Mouse (Mus musculus) intestine, embryonic 15.5 days (tissue): ENCODE data around the gene Vegfd. TPM values are rescaled to one million over a fixed set of nuclear protein-coding genes. Genes with fewer than 3 reads are reported as not detected.
A peak's percentile ranks its signal among the peaks of the same experiment; 100 is the strongest.

ENCODE experiments used
- ATAC-seq: fragments of 200-750 bp; cut with Nextera tagmentation; 2 replicates; pipeline ENCODE4 v1.8.0; 2017; ENCODE audit warnings: moderate TSS enrichment, moderate library complexity
- H3K27ac ChIP-seq: fragments of 300-500 bp; sonication (generic); 2 replicates; pipeline ENCODE4 v1.5.1; 2015; ENCODE audit warnings: mild to moderate bottlenecking, inconsistent platforms
- H3K27me3 ChIP-seq: fragments of 300-500 bp; sonication (generic); replicated peaks from 2 replicates; pipeline ENCODE4 v1.6.1; 2015; ENCODE audit warnings: inconsistent platforms
- H3K36me3 ChIP-seq: fragments of 300-500 bp; sonication (generic); 2 replicates; pipeline ENCODE4 v1.6.1; 2015; ENCODE audit warnings: inconsistent platforms
- H3K4me1 ChIP-seq: fragments of 300-500 bp; sonication (generic); replicated peaks from 2 replicates; pipeline ENCODE4 v1.6.1; 2015; ENCODE audit warnings: inconsistent platforms
- H3K4me2 ChIP-seq: fragments of 300-500 bp; sonication (generic); replicated peaks from 2 replicates; pipeline ENCODE4 v1.6.1; 2015; ENCODE audit warnings: mild to moderate bottlenecking, inconsistent platforms
- H3K4me3 ChIP-seq: fragments of 300-500 bp; sonication (generic); replicated peaks from 2 replicates; pipeline ENCODE4 v1.5.1; 2015; ENCODE audit warnings: inconsistent platforms
- H3K9ac ChIP-seq: fragments of 300-500 bp; sonication (generic); 2 replicates; pipeline ENCODE4 v1.6.1; 2015; ENCODE audit warnings: inconsistent platforms
- H3K9me3 ChIP-seq: fragments of 300-500 bp; sonication (generic); 2 replicates; pipeline ENCODE4 v1.6.1; 2016; ENCODE audit warnings: inconsistent platforms
- WGBS: fragments of 180-500 bp; shearing (Covaris S2); methylation state at CpG from one replicate; pipeline ENCODE4 v1.1.7; 2015; 5-methylcytosine and 5-hydroxymethylcytosine counted together
- polyA plus RNA-seq: library from polyadenylated mRNA; unstranded; fragments of >200 nt; fragmentation: Nextera tagmentation; extraction: Ambion mirVana; gene quantifications from 2 replicates; pipeline ENCODE4 v1.2.1, GENCODE M21; 2015

Gene Vegfd
- polyA plus RNA-seq, 1 experiment from 2014 or later, result 2.2 TPM

GRCm38 (mm10) chrX:164427295-164427694 is 54.1 kb downstream of the Vegfd start:
- H3K27me3 ChIP-seq, result no peaks in the 10 kb centered on the region
- ATAC-seq, result peak; percentile 90
- H3K36me3 ChIP-seq, result no peaks in the 10 kb centered on the region
- H3K27ac ChIP-seq, result no peak overlapping the region
- H3K9me3 ChIP-seq, result no peaks in the 10 kb centered on the region
- H3K4me1 ChIP-seq, result no peaks in the 10 kb centered on the region
- H3K9ac ChIP-seq, result no peak overlapping the region
- H3K4me3 ChIP-seq, result no peak overlapping the region
- 72% methylated on average over 4 of the region's 4 CpGs for WGBS
- no peak overlapping the region for H3K4me2 ChIP-seq

- H3K4me2 ChIP-seq, result no peak overlapping the region
- H3K27me3 ChIP-seq, result no peaks in the 10 kb centered on the region
- no peak overlapping the region for H3K4me3 ChIP-seq
- 77% methylated on average over 2 of the region's 2 CpGs for WGBS
- H3K36me3 ChIP-seq, result no peaks in the 10 kb centered on the region
- H3K9ac ChIP-seq, result no peak overlapping the region
- ATAC-seq, result no peak
- H3K4me1 ChIP-seq, result no peaks in the 10 kb centered on the region
- no peak overlapping the region for H3K27ac ChIP-seq
- H3K9me3 ChIP-seq, result no peaks in the 10 kb centered on the region
Observed at GRCm38 (mm10) chrX:164428224-164428623, 55.0 kb downstream of the Vegfd start.

GRCm38 (mm10) chrX:164430621-164431020 is 57.4 kb downstream of the Vegfd start:
- no peak overlapping the region for H3K9ac ChIP-seq
- no peaks in the 10 kb centered on the region for H3K27me3 ChIP-seq
- no peak overlapping the region for H3K4me2 ChIP-seq
- WGBS, result 65% methylated on average over 6 of the region's 6 CpGs
- ATAC-seq, result no peak
- no peak overlapping the region for H3K4me3 ChIP-seq
- no peaks in the 10 kb centered on the region for H3K4me1 ChIP-seq
- no peaks in the 10 kb centered on the region for H3K36me3 ChIP-seq
- H3K27ac ChIP-seq, result no peak overlapping the region
- H3K9me3 ChIP-seq, result no peaks in the 10 kb centered on the region

GRCm38 (mm10) chrX:164431133-164431532 is 58.0 kb downstream of the Vegfd start:
- no peak overlapping the region for H3K4me2 ChIP-seq
- no peak overlapping the region for H3K4me3 ChIP-seq
- 0 out of 2 replicates have a peak, but pooled peaks have one; percentile 32 for ATAC-seq
- H3K27ac ChIP-seq, result no peak overlapping the region
- no peaks in the 10 kb centered on the region for H3K36me3 ChIP-seq
- H3K9ac ChIP-seq, result no peak overlapping the region
- no peaks in the 10 kb centered on the region for H3K4me1 ChIP-seq
- H3K9me3 ChIP-seq, result no peaks in the 10 kb centered on the region
- WGBS, result 69% methylated on average over 2 of the region's 2 CpGs
- H3K27me3 ChIP-seq, result no peaks in the 10 kb centered on the region

- Histone ChIP-seq H3K36me3 (no peaks in the 10 kb centered on the region), H3K4me1 (no peaks in the 10 kb centered on the region), H3K4me3 (no peak overlapping the region), H3K27ac (no peak overlapping the region), H3K27me3 (no peaks in the 10 kb centered on the region), H3K9me3 (no peaks in the 10 kb centered on the region), H3K9ac (no peak overlapping the region), H3K4me2 (no peak overlapping the region)
- 0 out of 2 replicates have a peak, but pooled peaks have one; percentile 11 for ATAC-seq
- WGBS, result 83% methylated on average over 6 of the region's 6 CpGs
Observed at GRCm38 (mm10) chrX:164431541-164431940, 58.4 kb downstream of the Vegfd start.

GRCm38 (mm10) chrX:164432682-164433081 is 59.5 kb downstream of the Vegfd start:
- H3K9me3 ChIP-seq, result no peaks in the 10 kb centered on the region
- no peak overlapping the region for H3K4me3 ChIP-seq
- H3K9ac ChIP-seq, result no peak overlapping the region
- no peak overlapping the region for H3K27ac ChIP-seq
- H3K4me2 ChIP-seq, result no peak overlapping the region
- no peaks in the 10 kb centered on the region for H3K4me1 ChIP-seq
- H3K36me3 ChIP-seq, result no peaks in the 10 kb centered on the region
- ATAC-seq, result no peak
- 95% methylated on average over 9 of the region's 9 CpGs for WGBS
- no peaks in the 10 kb centered on the region for H3K27me3 ChIP-seq

GRCm38 (mm10) chrX:164436709-164437108 is 63.5 kb downstream of the Vegfd start, which contains the start of gene Asb11:
Gene Asb11, plus strand, starts transcription at chrX:164436994.
- Histone ChIP-seq H3K4me1 (no peaks in the 10 kb centered on the region), H3K27ac (no peak within 1 kb of the TSS), H3K4me3 (no peak within 1 kb of the TSS), H3K36me3 (no peaks in the 10 kb centered on the region), H3K9me3 (no peaks in the 10 kb centered on the region), H3K27me3 (no peaks in the 10 kb centered on the region), H3K4me2 (no peak within 1 kb of the TSS), H3K9ac (no peak within 1 kb of the TSS)
- 54% methylated on average over 8 of the region's 8 CpGs for WGBS
- peak; percentile 88 for ATAC-seq

- Histone ChIP-seq H3K9me3 (no peaks in the 10 kb centered on the region), H3K4me1 (no peaks in the 10 kb centered on the region), H3K27me3 (no peaks in the 10 kb centered on the region), H3K4me2 (no peak overlapping the region), H3K9ac (no peak overlapping the region), H3K27ac (no peak overlapping the region), H3K36me3 (no peaks in the 10 kb centered on the region), H3K4me3 (no peak overlapping the region)
- ATAC-seq, result no peak
- 83% methylated on average over 7 of the region's 7 CpGs for WGBS
Observed at GRCm38 (mm10) chrX:164439462-164439861, 66.3 kb downstream of the Vegfd start.

- H3K27me3 ChIP-seq, result no peaks in the 10 kb centered on the region
- H3K4me1 ChIP-seq, result no peaks in the 10 kb centered on the region
- 60% methylated on average over 2 of the region's 2 CpGs for WGBS
- H3K9ac ChIP-seq, result no peak overlapping the region
- no peak for ATAC-seq
- no peaks in the 10 kb centered on the region for H3K9me3 ChIP-seq
- H3K27ac ChIP-seq, result no peak overlapping the region
- H3K36me3 ChIP-seq, result no peaks in the 10 kb centered on the region
- H3K4me3 ChIP-seq, result no peak overlapping the region
- no peak overlapping the region for H3K4me2 ChIP-seq
Observed at GRCm38 (mm10) chrX:164440140-164440539, 67.0 kb downstream of the Vegfd start.

GRCm38 (mm10) chrX:164440703-164441102 is 67.5 kb downstream of the Vegfd start:
- H3K9me3 ChIP-seq, result no peaks in the 10 kb centered on the region
- WGBS, result 81% methylated on average over 3 of the region's 3 CpGs

GRCm38 (mm10) chrX:164441306-164441705 is 68.1 kb downstream of the Vegfd start:
- Histone ChIP-seq H3K4me2 (no peak overlapping the region), H3K4me1 (no peaks in the 10 kb centered on the region), H3K27ac (no peak overlapping the region), H3K27me3 (no peaks in the 10 kb centered on the region), H3K4me3 (no peak overlapping the region), H3K9me3 (no peaks in the 10 kb centered on the region), H3K36me3 (no peaks in the 10 kb centered on the region), H3K9ac (no peak overlapping the region)
- 68% methylated on average over 3 of the region's 3 CpGs for WGBS
- no peak for ATAC-seq

More at GRCm38 (mm10) chrX:164440703-164441102, 67.5 kb downstream of the Vegfd start:
- ATAC-seq, result no peak
- Histone ChIP-seq H3K4me2 (no peak overlapping the region), H3K36me3 (no peaks in the 10 kb centered on the region), H3K4me1 (no peaks in the 10 kb centered on the region), H3K9ac (no peak overlapping the region), H3K27ac (no peak overlapping the region), H3K4me3 (no peak overlapping the region), H3K27me3 (no peaks in the 10 kb centered on the region)

GRCm38 (mm10) chrX:164445601-164446000 is 72.4 kb downstream of the Vegfd start:
- no peaks in the 10 kb centered on the region for H3K27me3 ChIP-seq
- WGBS, result 73% methylated on average over 12 of the region's 12 CpGs
- ATAC-seq, result no peak
- H3K36me3 ChIP-seq, result no peaks in the 10 kb centered on the region
- no peak overlapping the region for H3K9ac ChIP-seq
- no peak overlapping the region for H3K4me3 ChIP-seq
- no peak overlapping the region for H3K4me2 ChIP-seq
- no peaks in the 10 kb centered on the region for H3K4me1 ChIP-seq
- H3K9me3 ChIP-seq, result no peaks in the 10 kb centered on the region
- no peak overlapping the region for H3K27ac ChIP-seq

- Histone ChIP-seq H3K9me3 (no peaks in the 10 kb centered on the region), H3K4me3 (no peak overlapping the region), H3K4me1 (no peaks in the 10 kb centered on the region), H3K9ac (no peak overlapping the region), H3K4me2 (no peak overlapping the region), H3K27ac (no peak overlapping the region), H3K27me3 (no peaks in the 10 kb centered on the region), H3K36me3 (no peaks in the 10 kb centered on the region)
- ATAC-seq, result 0 out of 2 replicates have a peak, but pooled peaks have one; percentile 47
- WGBS, result 79% methylated on average over 10 of the region's 10 CpGs
Observed at GRCm38 (mm10) chrX:164446106-164446551, 73.0 kb downstream of the Vegfd start.
